9 mouse cellular contexts compared by ENCODE assay signal in genomic region chr5:139669380-139669779, GRCm38 (mm10).
DNase-seq lines count a peak whose midpoint lies in the region; ATAC-seq and TF ChIP-seq lines count a peak whose summit lies in the region.
"Had no signal": no experiment of that assay in that cellular context is flagged by ENCODE, and none has a peak within 500 bp of the region (broad histone marks: within the 10 kb centered on the region; RNA-seq: fewer than 3 reads in every experiment).

No protein-coding gene starts in this region.

- TF ChIP-seq CTCF in E14TG2a.4 (conservative IDR thresholded peaks at IDR 0.05; ENCODE audit: low read length) = peak; percentile 40

- no peak overlapping the region for H3K4me3 ChIP-seq in heart, embryonic 10.5 days
- no peak overlapping the region for H3K4me3 ChIP-seq in E14TG2a.4 (replicated peaks; ENCODE audit: low read length)
- H3K4me3 ChIP-seq in intestine, embryonic 15.5 days (replicated peaks) = no peak overlapping the region
- no peak overlapping the region for H3K4me3 ChIP-seq in midbrain, embryonic 12.5 days
- H3K4me3 ChIP-seq: hindbrain, embryonic 15.5 days had no signal

- H3K27me3 ChIP-seq in heart, embryonic 10.5 days (ENCODE audit: insufficient read depth, poor library complexity, severe bottlenecking) = peaks cover 100% of the 10 kb centered on the region
- H3K27me3 ChIP-seq in E14TG2a.4 (ENCODE audit: insufficient read depth, low read length) = peaks cover 79% of the 10 kb centered on the region
- H3K27me3 ChIP-seq in intestine, embryonic 15.5 days (replicated peaks) = peaks cover 65% of the 10 kb centered on the region
- peaks cover 97% of the 10 kb centered on the region for H3K27me3 ChIP-seq in midbrain, embryonic 12.5 days

- peak; percentile 52 for DNase-seq in heart, postnatal 4 days
- no peak for DNase-seq in heart, embryonic 10.5 days (ENCODE audit: low spot score)
- DNase-seq in c-Kit-positive CD71-positive TER-119-positive erythroid progenitor cells, embryonic 14.5 days (ENCODE audit: low spot score) = peak; percentile 18
- DNase-seq in layer of hippocampus, postnatal 36 days = no peak

- no peaks in the 10 kb centered on the region for H3K36me3 ChIP-seq in heart, embryonic 10.5 days
- H3K36me3 ChIP-seq in E14TG2a.4 (ENCODE audit: insufficient read depth, low read length) = no peaks in the 10 kb centered on the region
- H3K36me3 ChIP-seq in intestine, embryonic 15.5 days = no peaks in the 10 kb centered on the region
- H3K36me3 ChIP-seq in midbrain, embryonic 12.5 days = no peaks in the 10 kb centered on the region
- H3K36me3 ChIP-seq: hindbrain, embryonic 15.5 days had no signal

- 13% methylated on average over 8 of the region's 8 CpGs for WGBS in heart, embryonic 10.5 days
- WGBS in intestine, embryonic 15.5 days = 15% methylated on average over 8 of the region's 8 CpGs
- WGBS in midbrain, embryonic 12.5 days = 9% methylated on average over 8 of the region's 8 CpGs

- H3K4me2 ChIP-seq in intestine, embryonic 15.5 days (replicated peaks) = no peak overlapping the region
- H3K4me2 ChIP-seq in midbrain, embryonic 12.5 days (replicated peaks) = no peak overlapping the region
- H3K4me2 ChIP-seq: hindbrain, embryonic 15.5 days had no signal

- no peaks in the 10 kb centered on the region for H3K9me3 ChIP-seq in heart, embryonic 10.5 days
- H3K9me3 ChIP-seq in E14TG2a.4 (ENCODE audit: low read length) = peaks cover 7% of the 10 kb centered on the region; the same call in 1 of the 2 replicates
- no peaks in the 10 kb centered on the region for H3K9me3 ChIP-seq in intestine, embryonic 15.5 days
- no peaks in the 10 kb centered on the region for H3K9me3 ChIP-seq in midbrain, embryonic 12.5 days
- H3K9me3 ChIP-seq: hindbrain, embryonic 15.5 days had no signal

- H3K27ac ChIP-seq in heart, embryonic 10.5 days = no peak overlapping the region
- H3K27ac ChIP-seq in intestine, embryonic 15.5 days = no peak overlapping the region
- H3K27ac ChIP-seq in midbrain, embryonic 12.5 days (replicated peaks) = no peak overlapping the region
- H3K27ac ChIP-seq: hindbrain, embryonic 15.5 days had no signal

- 0 out of 2 replicates have a peak, but pooled peaks cover 4% of the 10 kb centered on the region for H3K4me1 ChIP-seq in heart, embryonic 10.5 days
- H3K4me1 ChIP-seq in E14TG2a.4 (replicated peaks; ENCODE audit: low read depth, low read length) = peaks cover 6% of the 10 kb centered on the region
- H3K4me1 ChIP-seq in intestine, embryonic 15.5 days (replicated peaks) = peaks cover 3% of the 10 kb centered on the region; the same call in 1 of the 2 replicates
- H3K4me1 ChIP-seq in midbrain, embryonic 12.5 days = peaks cover 5% of the 10 kb centered on the region

- ATAC-seq in intestine, embryonic 15.5 days = peak; percentile 35; the same call in 1 of the 2 replicates
- ATAC-seq in midbrain, embryonic 12.5 days (ENCODE audit: low FRiP score, low read depth) = 0 out of 2 replicates have a peak, but pooled peaks have one; percentile 27
- no peak for ATAC-seq in inflammation-experienced regulatory T-cells, adult 6 months

- no peak overlapping the region for H3K9ac ChIP-seq in intestine, embryonic 15.5 days
- H3K9ac ChIP-seq in midbrain, embryonic 12.5 days (replicated peaks) = no peak overlapping the region
- H3K9ac ChIP-seq: hindbrain, embryonic 15.5 days had no signal

Comparison
In these comparisons a context has a peak if more than half of its experiments do, and no peak if none do; other contexts are left out.
1. DNase-seq: peak in heart, postnatal 4 days (single experiment) and c-Kit-positive CD71-positive TER-119-positive erythroid progenitor cells, embryonic 14.5 days (single experiment); none in heart, embryonic 10.5 days (single experiment) and layer of hippocampus, postnatal 36 days (0 of 2).